In the genomic region with DNA sequence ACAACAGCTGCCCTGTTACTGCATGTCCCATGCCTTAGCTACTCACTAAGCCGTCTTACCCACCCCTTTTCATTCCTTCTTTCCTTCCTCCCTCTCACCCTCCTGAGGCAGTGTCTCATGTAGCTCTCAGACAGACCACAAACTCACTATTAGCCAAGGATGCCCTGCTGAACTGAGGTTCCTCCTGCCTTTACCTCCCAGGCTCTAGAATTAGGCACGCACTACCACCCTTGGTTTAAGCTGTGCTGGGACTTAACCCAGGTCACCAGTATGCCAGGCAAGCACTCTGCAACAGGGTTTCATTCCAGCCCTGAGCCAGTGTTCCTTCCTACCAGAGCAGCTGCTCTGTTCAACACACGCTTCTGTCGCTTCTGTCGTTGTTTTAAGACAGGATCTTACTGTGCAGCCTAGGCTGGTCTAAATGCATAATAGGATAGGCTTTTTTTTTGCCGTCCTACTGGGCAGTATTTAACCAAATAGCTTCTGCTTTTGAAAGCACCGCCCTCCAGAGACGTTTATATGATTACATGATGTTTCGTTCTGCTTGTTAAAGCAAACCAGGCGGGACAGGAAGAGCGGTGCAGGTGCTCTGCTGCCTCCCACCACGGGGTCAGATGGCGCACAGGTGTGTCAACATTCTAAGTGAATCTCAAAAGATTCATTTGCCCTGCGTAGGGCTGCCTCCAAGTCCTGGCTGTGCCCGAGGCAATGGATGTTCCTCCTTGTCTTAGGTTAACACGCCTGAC, we compare ENCODE assay signal across 7 mouse cellular contexts. TPM values are rescaled to one million over a fixed set of nuclear protein-coding genes. Genes with fewer than 3 reads are reported as not detected.
DNase-seq lines count a peak whose midpoint lies in the region; ATAC-seq and TF ChIP-seq lines count a peak whose summit lies in the region.

No protein-coding gene starts in this region.

- H3K9me3 ChIP-seq in embryonic facial prominence, embryonic 13.5 days, result no peaks in the 10 kb centered on the region
- no peaks in the 10 kb centered on the region for H3K9me3 ChIP-seq in forebrain, embryonic 15.5 days

- 0 out of 2 replicates have a peak, but pooled peaks have one; percentile 4 for ATAC-seq in embryonic facial prominence, embryonic 13.5 days (ENCODE audit: insufficient number of reproducible peaks, insufficient read depth, low FRiP score, low TSS enrichment, low read depth)
- no peak for ATAC-seq in forebrain, embryonic 15.5 days (replicated peaks)

- DNase-seq in layer of hippocampus, postnatal 36 days, result peak; percentile 6 to 9
- DNase-seq in layer of hippocampus, adult 8-10 months (ENCODE audit: low spot score in 2 of 2), result no peak
- no peak for DNase-seq in right cerebral cortex, postnatal 4 days

- no peak for TF ChIP-seq POLR2A in bone marrow, adult 2 months (IDR thresholded peaks at IDR 0.05; ENCODE audit: borderline replicate concordance, control insufficient read depth, low read depth, low read length)
- no peak for TF ChIP-seq POLR2A in small intestine, adult 2 months (IDR thresholded peaks at IDR 0.05; ENCODE audit: low read depth, low read length)

- peaks cover 3% of the 10 kb centered on the region; the same call in 1 of the 2 replicates for H3K4me1 ChIP-seq in bone marrow, adult 2 months (ENCODE audit: control insufficient read depth, insufficient read depth, low read length)
- H3K4me1 ChIP-seq in embryonic facial prominence, embryonic 13.5 days, result peaks cover 21% of the 10 kb centered on the region
- H3K4me1 ChIP-seq in small intestine, adult 2 months (ENCODE audit: control insufficient read depth, insufficient read depth, insufficient read length, low read length), result peaks cover 6% of the 10 kb centered on the region
- peaks cover 6% of the 10 kb centered on the region for H3K4me1 ChIP-seq in forebrain, embryonic 15.5 days

- no peak for TF ChIP-seq CTCF in bone marrow, adult 2 months (IDR thresholded peaks at IDR 0.05; ENCODE audit: control insufficient read depth, insufficient read depth, low read length)
- no peak for TF ChIP-seq CTCF in small intestine, adult 2 months (IDR thresholded peaks at IDR 0.05; ENCODE audit: extremely low read depth, insufficient read length, insufficient replicate concordance, low read depth, low read length)

- no peak overlapping the region for H3K9ac ChIP-seq in embryonic facial prominence, embryonic 13.5 days
- H3K9ac ChIP-seq in forebrain, embryonic 15.5 days (replicated peaks), result no peak overlapping the region

- peak overlapping the region; percentile 37 for H3K4me2 ChIP-seq in embryonic facial prominence, embryonic 13.5 days
- no peak overlapping the region for H3K4me2 ChIP-seq in forebrain, embryonic 15.5 days (replicated peaks)

- peak overlapping the region; percentile 27; the same call in 1 of the 2 replicates for H3K27ac ChIP-seq in bone marrow, adult 2 months (ENCODE audit: control insufficient read depth, insufficient read depth, low read depth, low read length, poor library complexity)
- H3K27ac ChIP-seq in embryonic facial prominence, embryonic 13.5 days, result 0 out of 2 replicates have a peak overlapping the region, but pooled peaks have one; percentile 24
- peak overlapping the region; percentile 14; the same call in 1 of the 2 replicates for H3K27ac ChIP-seq in small intestine, adult 2 months (ENCODE audit: insufficient read depth, low read depth, low read length)
- no peak overlapping the region for H3K27ac ChIP-seq in forebrain, embryonic 15.5 days (replicated peaks)

- no peaks in the 10 kb centered on the region for H3K36me3 ChIP-seq in embryonic facial prominence, embryonic 13.5 days
- H3K36me3 ChIP-seq in small intestine, adult 2 months (ENCODE audit: control insufficient read depth, insufficient read depth, low read length), result no peaks in the 10 kb centered on the region
- H3K36me3 ChIP-seq in forebrain, embryonic 15.5 days, result no peaks in the 10 kb centered on the region

- peak overlapping the region; percentile 29 for H3K4me3 ChIP-seq in bone marrow, adult 2 months (replicated peaks; ENCODE audit: control insufficient read depth, low read depth, low read length)
- no peak overlapping the region for H3K4me3 ChIP-seq in embryonic facial prominence, embryonic 13.5 days
- H3K4me3 ChIP-seq in small intestine, adult 2 months (ENCODE audit: low read depth, low read length), result peak overlapping the region; percentile 19
- H3K4me3 ChIP-seq in forebrain, embryonic 15.5 days, result no peak overlapping the region

- H3K27me3 ChIP-seq in embryonic facial prominence, embryonic 13.5 days, result no peaks in the 10 kb centered on the region
- no peaks in the 10 kb centered on the region for H3K27me3 ChIP-seq in small intestine, adult 2 months (ENCODE audit: control insufficient read depth, insufficient read depth, low read length)
- no peaks in the 10 kb centered on the region for H3K27me3 ChIP-seq in forebrain, embryonic 15.5 days

- WGBS in bone marrow, adult 2 months, result 4% methylated on average over 16 of the region's 16 CpGs
- 15% methylated on average over 16 of the region's 16 CpGs for WGBS in embryonic facial prominence, embryonic 13.5 days
- WGBS in small intestine, adult 2 months, result 7% methylated on average over 16 of the region's 16 CpGs
- WGBS in forebrain, embryonic 15.5 days, result 38% methylated on average over 16 of the region's 16 CpGs

RNA-seq across cellular contexts. Expression of a gene that starts 29.6 kb away (rescaled TPM):
- total RNA-seq in layer of hippocampus, postnatal 36 days (2021), result 10 to 100 TPM; 43.7 to 50.9 TPM
- 10 to 100 TPM; 50.7 to 61.6 (median 55.9) TPM for total RNA-seq in layer of hippocampus, adult 8-10 months (2022)
- 8.1 and 13.6 TPM in 2 replicates for polyA plus RNA-seq in bone marrow, adult 2 months (2011; ENCODE audit: insufficient read depth, insufficient read length, low replicate concordance, missing spikeins)
- 20.2 and 23.6 TPM in 2 replicates for polyA plus RNA-seq in embryonic facial prominence, embryonic 13.5 days (2015; fragmentation: Nextera tagmentation; extraction: Ambion mirVana)
- 26.9 and 40.6 TPM in 2 replicates for polyA plus RNA-seq in small intestine, adult 2 months (2012; rRNA removed)
- 24.6 and 26.3 TPM in 2 replicates for polyA plus RNA-seq in forebrain, embryonic 15.5 days (2015; fragmentation: Nextera tagmentation; extraction: Ambion mirVana)

Comparison
In these comparisons a context has a peak if more than half of its experiments do, and no peak if none do; other contexts are left out.
1. DNase-seq: peak in layer of hippocampus, postnatal 36 days (2 of 2); none in layer of hippocampus, adult 8-10 months (0 of 2) and right cerebral cortex, postnatal 4 days (single experiment).
2. H3K4me3 ChIP-seq: peak in bone marrow, adult 2 months (single experiment) and small intestine, adult 2 months (single experiment); none in embryonic facial prominence, embryonic 13.5 days (single experiment) and forebrain, embryonic 15.5 days (single experiment).